Mouse (Mus musculus) hindbrain, postnatal 0 days (tissue): Measurements from ENCODE around the gene Vamp9. TPM values are rescaled to one million over a fixed set of nuclear protein-coding genes. Genes with fewer than 3 reads are reported as not detected.

Experiments
- ATAC-seq: fragments of 200-750 bp; cut with Nextera tagmentation; 2 replicates; pipeline ENCODE4 v1.8.0; 2017; ENCODE audit warnings: mild to moderate bottlenecking, moderate TSS enrichment, moderate library complexity
- DNase-seq: peaks from one replicate; pipeline ENCODE4 v3.0.0-alpha.2; 2015; ENCODE audit warnings: low spot score
- H3K27ac ChIP-seq: fragments of 300-500 bp; sonication (generic); 2 replicates; pipeline ENCODE4 v1.5.1; 2014; ENCODE audit warnings: mild to moderate bottlenecking
- H3K27me3 ChIP-seq: fragments of 300-500 bp; sonication (generic); 2 replicates; pipeline ENCODE4 v1.6.1; 2014; ENCODE audit warnings: low read length, mixed read lengths; ENCODE audit not compliant: insufficient read depth
- H3K36me3 ChIP-seq: fragments of 300-500 bp; sonication (generic); 2 replicates; pipeline ENCODE4 v1.6.1; 2014; ENCODE audit warnings: low read length, mixed read lengths; ENCODE audit not compliant: insufficient read depth
- H3K4me1 ChIP-seq: fragments of 300-500 bp; sonication (generic); 2 replicates; pipeline ENCODE4 v1.6.1; 2014; ENCODE audit warnings: antibody characterized with exemption, low read length, mixed read lengths; ENCODE audit not compliant: insufficient read depth
- H3K4me2 ChIP-seq: fragments of 300-500 bp; sonication (generic); 2 replicates; pipeline ENCODE4 v1.6.1; 2014; ENCODE audit warnings: low read depth, mild to moderate bottlenecking, low read length, moderate library complexity, mixed read lengths
- H3K4me3 ChIP-seq: fragments of 300-500 bp; sonication (generic); 2 replicates; pipeline ENCODE4 v1.5.1; 2014; ENCODE audit warnings: low read length
- H3K9ac ChIP-seq: fragments of 300-500 bp; sonication (generic); replicated peaks from 2 replicates; pipeline ENCODE4 v1.6.1; 2014; ENCODE audit warnings: mild to moderate bottlenecking, low read length, moderate library complexity, mixed read lengths
- H3K9me3 ChIP-seq: fragments of 300-500 bp; sonication (generic); 2 replicates; pipeline ENCODE4 v1.6.1; 2016; ENCODE audit warnings: low read length, mixed read lengths
- CTCF ChIP-seq: IDR thresholded peaks from 2 replicates; pipeline ENCODE4 v1.5.1; 2016; ENCODE audit warnings: antibody characterized with exemption, control low read depth, low read depth
- WGBS: fragments of 180-500 bp; shearing (Covaris S2); extraction: QIAGEN DNeasy Blood & Tissue Kit; methylation state at CpG from one replicate; pipeline ENCODE4 v1.1.7; 2014; 5-methylcytosine and 5-hydroxymethylcytosine counted together
- polyA plus RNA-seq: library from polyadenylated mRNA; unstranded; fragments of >200 nt; fragmentation: Nextera tagmentation; extraction: Ambion mirVana; gene quantifications from 2 replicates; pipeline ENCODE4 v1.2.1, GENCODE M21; 2015
- total RNA-seq: library from RNA; depleted of rRNA; stranded (reverse); fragments of >200 nt; gene quantifications from 2 replicates; pipeline ENCODE4 v1.2.3, GENCODE M21; 2014; rRNA removed

The Vamp9 gene
- total and polyA plus RNA-seq, 2 experiments from 2014 or later, result 0.31 to 1.2 TPM

DNA sequence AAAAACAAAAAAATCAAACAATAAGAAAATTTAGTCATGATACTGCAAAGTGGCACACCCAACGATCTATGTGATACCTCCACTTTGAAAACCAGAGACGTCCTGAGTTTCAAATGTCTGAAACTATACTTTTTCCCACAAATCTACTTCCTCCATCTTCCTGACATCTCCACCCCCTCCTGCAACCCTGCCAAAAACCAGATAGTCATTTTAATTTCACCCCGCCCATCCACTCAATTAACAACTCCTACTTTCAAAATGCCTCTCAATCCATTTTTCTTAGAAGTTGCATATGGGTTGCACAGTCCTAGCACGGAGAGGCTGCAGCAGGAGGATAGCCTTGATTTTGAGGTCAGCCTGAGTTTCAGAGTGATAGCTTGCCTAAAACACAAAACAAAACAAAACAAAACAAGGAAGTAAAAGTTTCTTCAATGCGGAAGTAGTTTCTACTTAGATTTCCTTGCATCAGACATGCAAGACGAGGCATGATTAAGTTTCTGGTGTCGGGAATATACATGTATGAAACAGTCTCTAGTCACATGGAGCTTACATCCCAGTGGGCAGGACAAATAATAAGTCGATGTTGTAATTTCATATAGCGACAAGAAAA lies 77.5 kb downstream of the Vamp9 start:
- H3K4me1 ChIP-seq, result no peaks in the 10 kb centered on the region
- no peaks in the 10 kb centered on the region for H3K27me3 ChIP-seq
- no peak overlapping the region for H3K4me2 ChIP-seq
- no peak for TF ChIP-seq CTCF
- H3K36me3 ChIP-seq, result no peaks in the 10 kb centered on the region
- no peak overlapping the region for H3K4me3 ChIP-seq
- H3K9me3 ChIP-seq, result no peaks in the 10 kb centered on the region
- no peak for ATAC-seq
- H3K27ac ChIP-seq, result no peak overlapping the region
- no peak overlapping the region for H3K9ac ChIP-seq
- DNase-seq, result no peak
- 94% methylated on average over 9 of the region's 9 CpGs for WGBS

DNA sequence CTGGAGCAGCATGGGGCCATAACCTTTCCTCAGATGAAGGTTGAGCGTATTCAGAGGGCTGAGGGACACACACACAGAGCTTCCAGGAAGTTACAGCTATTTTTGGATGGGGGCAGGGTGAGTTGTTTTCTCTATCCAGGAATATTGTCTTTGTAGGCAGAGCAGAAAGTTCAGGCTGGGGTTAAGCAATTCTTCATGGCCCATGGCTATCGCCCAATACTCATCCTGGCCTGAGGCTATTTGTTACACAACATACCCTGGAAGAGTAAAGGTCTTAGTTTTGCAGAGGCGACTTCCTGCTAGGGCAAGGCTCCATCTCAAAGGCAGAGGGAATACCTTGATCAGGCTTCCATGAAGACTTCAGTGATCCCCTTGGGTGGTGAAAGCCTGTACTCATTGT lies 88.1 kb downstream of the Vamp9 start:
- Histone ChIP-seq H3K27me3 (no peaks in the 10 kb centered on the region), H3K4me2 (no peak overlapping the region), H3K9me3 (peaks cover 3% of the 10 kb centered on the region; the same call in 1 of the 2 replicates), H3K36me3 (no peaks in the 10 kb centered on the region), H3K4me1 (no peaks in the 10 kb centered on the region), H3K4me3 (no peak overlapping the region), H3K27ac (no peak overlapping the region), H3K9ac (no peak overlapping the region)
- DNase-seq (no peak), ATAC-seq (no peak)
- TF ChIP-seq CTCF, result no peak
- WGBS, result 83% methylated on average over 3 of the region's 3 CpGs

DNA sequence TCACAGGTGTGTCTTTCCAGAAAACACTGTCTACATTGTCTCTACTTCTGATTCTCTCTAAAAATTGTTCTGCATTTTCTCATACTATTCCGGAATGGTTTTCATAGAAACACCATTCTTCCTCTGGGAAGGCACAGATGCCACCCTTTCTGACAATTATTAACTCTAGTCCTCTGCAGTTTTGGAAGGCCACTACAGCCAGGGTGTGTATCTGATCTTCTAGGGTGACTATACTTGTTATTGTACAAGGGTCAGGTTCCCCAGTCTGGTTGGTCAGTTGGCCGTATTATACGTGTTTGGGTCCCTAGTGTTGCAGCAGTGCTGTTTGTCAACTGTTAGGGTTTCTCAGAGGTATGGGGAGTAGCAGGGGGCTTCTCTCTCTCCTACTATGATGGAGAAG lies 88.6 kb downstream of the Vamp9 start:
- ATAC-seq (no peak), DNase-seq (no peak)
- Histone ChIP-seq H3K4me3 (no peak overlapping the region), H3K4me2 (no peak overlapping the region), H3K9ac (no peak overlapping the region), H3K4me1 (no peaks in the 10 kb centered on the region), H3K36me3 (no peaks in the 10 kb centered on the region), H3K27me3 (no peaks in the 10 kb centered on the region), H3K9me3 (peaks cover 3% of the 10 kb centered on the region; the same call in 1 of the 2 replicates), H3K27ac (no peak overlapping the region)
- no peak for TF ChIP-seq CTCF
- 91% methylated on average over 3 of the region's 3 CpGs for WGBS

DNA sequence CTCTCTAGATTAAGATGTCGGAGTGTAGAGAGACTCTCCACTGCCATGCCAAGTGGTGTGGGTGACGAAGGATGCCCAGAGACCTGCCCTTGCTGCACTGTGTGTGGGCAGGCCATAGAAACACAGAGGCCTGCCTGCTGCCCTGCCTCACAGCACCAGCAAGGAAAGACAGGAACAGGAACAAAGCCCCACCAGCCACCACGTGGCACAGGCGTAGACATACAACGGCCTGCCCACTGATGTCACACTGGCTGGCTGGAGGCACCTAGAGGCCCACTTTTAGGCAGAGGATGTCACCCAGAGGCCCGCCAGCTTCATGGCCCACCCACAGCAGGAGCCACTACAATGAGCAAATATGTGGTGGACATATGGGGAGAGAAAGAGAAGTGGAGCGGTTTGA lies 94.0 kb downstream of the Vamp9 start:
- TF ChIP-seq CTCF, result no peak
- DNase-seq (no peak), ATAC-seq (no peak)
- no peaks in the 10 kb centered on the region for H3K4me1 ChIP-seq
- WGBS, result 78% methylated on average over 7 of the region's 7 CpGs
- no peaks in the 10 kb centered on the region for H3K36me3 ChIP-seq
- H3K27me3 ChIP-seq, result no peaks in the 10 kb centered on the region
- no peak overlapping the region for H3K4me3 ChIP-seq
- H3K9me3 ChIP-seq, result peaks cover 3% of the 10 kb centered on the region; the same call in 1 of the 2 replicates
- no peak overlapping the region for H3K27ac ChIP-seq
- H3K9ac ChIP-seq, result no peak overlapping the region
- H3K4me2 ChIP-seq, result no peak overlapping the region

DNA sequence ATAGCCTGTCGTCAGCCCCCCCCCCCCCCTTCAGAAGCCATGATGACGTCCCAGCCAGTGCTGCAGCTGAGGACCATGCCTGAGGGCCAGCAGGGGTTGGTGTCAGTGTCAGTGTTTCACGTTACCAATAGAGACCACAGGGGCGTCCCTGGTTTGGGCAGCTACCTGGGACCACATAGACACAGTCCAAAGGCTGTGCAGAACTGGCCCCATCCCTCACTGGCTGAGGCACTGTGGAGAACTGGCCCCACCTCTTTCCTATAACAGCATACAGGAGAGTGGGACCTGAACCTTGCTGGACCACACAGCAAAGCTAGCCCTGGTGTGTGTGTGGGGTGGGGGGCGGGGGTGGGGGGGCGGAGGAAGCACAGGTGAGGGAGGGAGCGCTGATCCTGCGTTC lies 94.4 kb downstream of the Vamp9 start:
- no peak overlapping the region for H3K27ac ChIP-seq
- ATAC-seq (no peak), DNase-seq (no peak)
- no peak overlapping the region for H3K4me3 ChIP-seq
- WGBS, result 53% methylated on average over 8 of the region's 8 CpGs
- peaks cover 3% of the 10 kb centered on the region; the same call in 1 of the 2 replicates for H3K9me3 ChIP-seq
- no peak overlapping the region for H3K9ac ChIP-seq
- H3K27me3 ChIP-seq, result no peaks in the 10 kb centered on the region
- no peak for TF ChIP-seq CTCF
- H3K4me2 ChIP-seq, result no peak overlapping the region
- H3K4me1 ChIP-seq, result no peaks in the 10 kb centered on the region
- no peaks in the 10 kb centered on the region for H3K36me3 ChIP-seq

Other genes with a start within 250 kb of the Vamp9 start
- 34.8 and 39.9 TPM in 2 replicates for gene Rasgef1b, start 177.2 kb upstream of the Vamp9 start, total RNA-seq
- gene Rasgef1b, start 177.2 kb upstream of the Vamp9 start, polyA plus RNA-seq, result 31.1 and 32.0 TPM in 2 replicates
- gene Hnrnpd, start 72.7 kb downstream of the Vamp9 start, total RNA-seq, result 28.6 and 30.2 TPM in 2 replicates
- gene Hnrnpd, start 72.7 kb downstream of the Vamp9 start, polyA plus RNA-seq, result 95.9 and 103 TPM in 2 replicates
- 0.52 and 1.2 TPM in 2 replicates for gene 4930524J08Rik, start 72.8 kb downstream of the Vamp9 start, total RNA-seq
- 3.8 and 4.0 TPM in 2 replicates for gene 4930524J08Rik, start 72.8 kb downstream of the Vamp9 start, polyA plus RNA-seq
- 107 and 121 TPM in 2 replicates for gene Hnrnpdl, start 133.4 kb downstream of the Vamp9 start, total RNA-seq
- 184 and 193 TPM in 2 replicates for gene Hnrnpdl, start 133.4 kb downstream of the Vamp9 start, polyA plus RNA-seq
- 41.6 and 55.6 TPM in 2 replicates for gene Enoph1, start 133.7 kb downstream of the Vamp9 start, total RNA-seq
- 48.6 and 49.0 TPM in 2 replicates for gene Enoph1, start 133.7 kb downstream of the Vamp9 start, polyA plus RNA-seq